Mouse (Mus musculus): ENCODE measurements around the gene Rbm7. TPM values are rescaled to one million over a fixed set of nuclear protein-coding genes. Genes with fewer than 3 reads are reported as not detected.

Gene Rbm7
- total RNA-seq, 4 experiments from 2014 or later: 11.9 to 15.8 (median 13.6) TPM

Small RNA genes lying within 50 kb of the gene (microRNA-seq; reads per million reads assigned to microRNA genes)
- not detected for gene Gm23653

Other genes with a start within 250 kb of the Rbm7 start
- gene Nxpe2, start 141.8 kb downstream of the Rbm7 start, total RNA-seq (2022): under 1 TPM; 0.34 to 0.52 (median 0.46) TPM
- gene Rexo2, start 14.7 kb downstream of the Rbm7 start, total RNA-seq (2022): 10 to 100 TPM; 69.5 to 78.3 (median 73.0) TPM
- 10 to 100 TPM in 1 of 4 experiments, 1 to 10 TPM in 3; 7.8 to 11.7 (median 9.1) TPM for gene Gm5617, start 143 bp upstream of the Rbm7 start, total RNA-seq (2022)
- 1 to 10 TPM; 1.8 to 4.1 (median 3.5) TPM for gene Nnmt, start 109.9 kb upstream of the Rbm7 start, total RNA-seq (2022)

All from gastrocnemius, adult 8-10 months (tissue).